Comparison of ENCODE assay signal across 8 mouse cellular contexts in the genomic region with DNA sequence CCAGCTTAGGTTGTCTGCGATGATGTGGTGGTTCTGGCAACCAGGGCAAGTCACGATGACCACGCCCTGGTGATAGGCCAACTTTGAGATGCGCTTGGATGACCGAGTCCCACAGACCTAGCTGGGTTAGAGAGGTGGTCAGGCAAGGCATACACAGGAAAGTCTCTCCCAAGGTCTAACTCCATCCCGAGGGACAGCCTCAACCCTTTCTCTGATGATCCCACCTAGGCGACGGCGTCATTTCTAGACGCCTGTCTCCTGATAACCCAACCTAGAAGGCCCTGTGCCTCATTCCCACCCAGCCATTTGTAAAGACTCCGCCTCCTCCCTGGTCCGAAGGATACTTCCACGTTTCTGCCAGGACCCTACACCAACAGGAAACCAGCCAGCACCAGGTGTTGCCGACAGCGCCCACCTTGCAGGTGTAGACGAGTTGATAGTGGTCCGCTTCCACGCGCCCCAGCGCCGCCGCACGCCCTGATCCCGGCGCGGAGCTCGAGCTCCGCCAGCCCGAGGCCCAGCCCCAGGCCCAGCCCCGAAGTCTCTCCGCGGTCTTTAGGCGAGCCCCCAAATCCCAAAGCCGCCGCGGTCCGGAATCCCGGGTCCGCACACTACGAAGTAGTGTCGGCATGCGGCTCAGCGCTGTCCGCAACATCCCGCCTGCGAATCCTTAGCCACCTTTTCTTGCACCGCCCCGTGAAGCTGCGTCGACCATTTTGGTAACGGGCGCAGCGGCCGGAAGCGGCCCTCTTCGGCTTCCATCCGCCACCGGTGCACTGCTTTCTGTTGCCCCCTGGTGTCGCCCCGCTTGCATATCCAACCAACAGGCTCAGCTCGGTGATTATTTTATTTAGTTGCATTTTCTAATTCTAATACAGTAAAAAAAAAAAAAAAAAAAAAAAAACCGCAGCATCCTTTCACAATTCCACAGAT. TPM values are rescaled to one million over a fixed set of nuclear protein-coding genes. Genes with fewer than 3 reads are reported as not detected.
DNase-seq lines count a peak whose midpoint lies in the region; ATAC-seq and TF ChIP-seq lines count a peak whose summit lies in the region.

A gene (minus strand): TSS at position 753 of the 933 bp plus-strand sequence.

- peaks cover 0 to 10% of the 10 kb centered on the region in 2 experiments; a peak in 2 of 4 replicates for H3K4me1 ChIP-seq in ES-E14 (ENCODE audit: control insufficient read depth in 2 of 2, insufficient read depth in 2 of 2, low read length in 2 of 2, poor library complexity in 1 of 2)
- peaks cover 20% of the 10 kb centered on the region for H3K4me1 ChIP-seq in forebrain, embryonic 16.5 days (replicated peaks; ENCODE audit: control insufficient read depth, insufficient read depth, low read length)
- H3K4me1 ChIP-seq in lung, embryonic 14.5 days (ENCODE audit: insufficient read depth): peaks cover 14% of the 10 kb centered on the region; the same call in 1 of the 2 replicates
- H3K4me1 ChIP-seq in olfactory bulb, adult 2 months (ENCODE audit: control insufficient read depth, insufficient read depth, low read length): peaks cover 70% of the 10 kb centered on the region
- peaks cover 31% of the 10 kb centered on the region for H3K4me1 ChIP-seq in thymus, adult 2 months (replicated peaks; ENCODE audit: control insufficient read depth, insufficient read depth, low read length)

- peak; percentile 84 for TF ChIP-seq CTCF in layer of hippocampus, adult 2 months (conservative IDR thresholded peaks at IDR 0.05)
- peak; percentile 80 for TF ChIP-seq CTCF in lung, embryonic 14.5 days (IDR thresholded peaks at IDR 0.05; ENCODE audit: low read depth)
- peak; percentile 50; the same call in 1 of the 2 replicates for TF ChIP-seq CTCF in olfactory bulb, adult 2 months (IDR thresholded peaks at IDR 0.05; ENCODE audit: insufficient read depth, low read depth, low read length)
- TF ChIP-seq CTCF in thymus, adult 2 months (IDR thresholded peaks at IDR 0.05; ENCODE audit: borderline replicate concordance, control insufficient read depth, extremely low read depth, insufficient read depth, low read length, poor library complexity): no peak

- peak within 1 kb of the TSS; percentile 89 for H3K9ac ChIP-seq in ES-E14 (ENCODE audit: insufficient read depth, low read depth, low read length, poor library complexity, severe bottlenecking)
- H3K9ac ChIP-seq in forebrain, embryonic 16.5 days (replicated peaks; ENCODE audit: low read depth, low read length): peak within 1 kb of the TSS; percentile 96
- peak within 1 kb of the TSS; percentile 94 for H3K9ac ChIP-seq in lung, embryonic 14.5 days

- H3K4me2 ChIP-seq in forebrain, embryonic 16.5 days (ENCODE audit: low read length): peak within 1 kb of the TSS; percentile 93
- H3K4me2 ChIP-seq in lung, embryonic 14.5 days: peak within 1 kb of the TSS; percentile 98

- no peaks in the 10 kb centered on the region for H3K9me3 ChIP-seq in ES-E14 (ENCODE audit: control insufficient read depth, insufficient read depth, low read depth, low read length)
- no peaks in the 10 kb centered on the region for H3K9me3 ChIP-seq in forebrain, embryonic 16.5 days (ENCODE audit: control insufficient read depth, low read length)
- H3K9me3 ChIP-seq in lung, embryonic 14.5 days (ENCODE audit: low read depth, low read length): no peaks in the 10 kb centered on the region

- peaks cover 2% of the 10 kb centered on the region; the same call in 1 of the 2 replicates for H3K36me3 ChIP-seq in ES-E14 (ENCODE audit: control insufficient read depth, insufficient read depth, low read length, poor library complexity, severe bottlenecking)
- peaks cover 5% of the 10 kb centered on the region for H3K36me3 ChIP-seq in forebrain, embryonic 16.5 days (ENCODE audit: control insufficient read depth, insufficient read depth)
- H3K36me3 ChIP-seq in lung, embryonic 14.5 days (ENCODE audit: insufficient read depth): peaks cover 38% of the 10 kb centered on the region
- no peaks in the 10 kb centered on the region for H3K36me3 ChIP-seq in thymus, adult 2 months (ENCODE audit: control insufficient read depth, insufficient read depth, low read length)

- peak; percentile 87 for ATAC-seq in forebrain, embryonic 16.5 days
- ATAC-seq in lung, embryonic 14.5 days (ENCODE audit: insufficient read depth): peak; percentile 74

- H3K27ac ChIP-seq in ES-E14 (ENCODE audit: insufficient read depth, low read depth, low read length, poor library complexity, severe bottlenecking): peak within 1 kb of the TSS; percentile 61
- H3K27ac ChIP-seq in forebrain, embryonic 16.5 days (ENCODE audit: low read length): peak within 1 kb of the TSS; percentile 87
- peak within 1 kb of the TSS; percentile 92 for H3K27ac ChIP-seq in layer of hippocampus, adult 2 months
- peak within 1 kb of the TSS; percentile 91 for H3K27ac ChIP-seq in lung, embryonic 14.5 days (ENCODE audit: low read depth)
- H3K27ac ChIP-seq in olfactory bulb, adult 2 months (ENCODE audit: insufficient read depth, low read depth, low read length): peak within 1 kb of the TSS; percentile 99
- H3K27ac ChIP-seq in thymus, adult 2 months (ENCODE audit: control insufficient read depth, insufficient read depth, low read length): peak within 1 kb of the TSS; percentile 84

- 2% methylated on average over 62 of the region's 62 CpGs for WGBS in forebrain, embryonic 16.5 days
- 2% methylated on average over 62 of the region's 62 CpGs for WGBS in lung, embryonic 14.5 days
- WGBS in olfactory bulb, adult 2 months: under 1% methylated on average over 62 of the region's 62 CpGs
- WGBS in thymus, adult 2 months: 1% methylated on average over 62 of the region's 62 CpGs

- DNase-seq in ES-E14 (ENCODE audit: low read depth, low spot score): peak; percentile 81
- peak; percentile 92 for DNase-seq in cerebellum, adult 11-12 months
- DNase-seq in heart, postnatal 36 days: peak; percentile 94 to 97
- peak; percentile 92 to 96 for DNase-seq in layer of hippocampus, adult 2 months (ENCODE audit: low spot score in 2 of 2)
- DNase-seq in lung, embryonic 14.5 days: peak; percentile 97
- peak; percentile 95 for DNase-seq in thymus, adult 2 months

- TF ChIP-seq POLR2A in olfactory bulb, adult 2 months (IDR thresholded peaks at IDR 0.05; ENCODE audit: insufficient read depth, low read depth, low read length): peak; percentile 32; the same call in 1 of the 2 replicates
- no peak for TF ChIP-seq POLR2A in thymus, adult 2 months (IDR thresholded peaks at IDR 0.05; ENCODE audit: control insufficient read depth, extremely low read depth, insufficient read depth, low read length, poor library complexity)

- H3K27me3 ChIP-seq in forebrain, embryonic 16.5 days (replicated peaks; ENCODE audit: control insufficient read depth, insufficient read depth, low read length): no peaks in the 10 kb centered on the region
- no peaks in the 10 kb centered on the region for H3K27me3 ChIP-seq in lung, embryonic 14.5 days (ENCODE audit: insufficient read depth, low read length)
- no peaks in the 10 kb centered on the region for H3K27me3 ChIP-seq in thymus, adult 2 months (ENCODE audit: control insufficient read depth, insufficient read depth, low read length)

- intact Hi-C loops in heart, postnatal 36 days (cut with DNase I): loop anchor here (1.0 to 5.0 kb wide), 3 partner anchors 26 to 51 kb away; a partner anchor contains a TSS

- peak within 1 kb of the TSS; percentile 89 for H3K4me3 ChIP-seq in ES-E14 (ENCODE audit: insufficient read depth in 1 of 2, low read depth in 1 of 2, low read length in 2 of 2, poor library complexity in 1 of 2, severe bottlenecking in 1 of 2)
- H3K4me3 ChIP-seq in forebrain, embryonic 16.5 days (replicated peaks; ENCODE audit: low read length): peak within 1 kb of the TSS; percentile 89
- H3K4me3 ChIP-seq in layer of hippocampus, adult 2 months: peak within 1 kb of the TSS; percentile 75
- H3K4me3 ChIP-seq in lung, embryonic 14.5 days (ENCODE audit: low read depth, low read length): peak within 1 kb of the TSS; percentile 80
- H3K4me3 ChIP-seq in olfactory bulb, adult 2 months (ENCODE audit: insufficient read depth, low read depth, low read length): peak within 1 kb of the TSS; percentile 91
- peak within 1 kb of the TSS; percentile 93 for H3K4me3 ChIP-seq in thymus, adult 2 months (ENCODE audit: control insufficient read depth, insufficient read depth, low read length)

- in situ Hi-C loops in ES-E14 (cut with MboI; ENCODE audit: low sequenced_read_pairs in 2 of 2, unreplicated experiment in 2 of 2): no loop called here

TF ChIP-seq in ES-E14, 5 proteins besides CTCF, POLR2A, EP300 and RAD21:
- peak; percentile 7; the same call in 1 of the 2 replicates for TF ChIP-seq ZC3H11A (IDR thresholded peaks at IDR 0.05; ENCODE audit: borderline replicate concordance, low read depth, low read length)
- TF ChIP-seq CHD2 (IDR thresholded peaks at IDR 0.05; ENCODE audit: low read depth, low read length): no peak
- no peak for TF ChIP-seq ZNF384 (IDR thresholded peaks at IDR 0.05; ENCODE audit: low read depth, low read length)
- no peak for TF ChIP-seq MAFK (IDR thresholded peaks at IDR 0.05; ENCODE audit: insufficient read depth, low read depth, low read length)
- peak; percentile 93 for TF ChIP-seq HCFC1 (IDR thresholded peaks at IDR 0.05; ENCODE audit: borderline replicate concordance, insufficient read depth, low read length)
TF ChIP-seq in ES-E14: peak in this region for 2.

RNA-seq across cellular contexts. Expression of the gene that starts here (rescaled TPM):
- 6.8 and 8.0 TPM in 2 replicates for total RNA-seq in ES-E14 (2012; rRNA removed)
- polyA plus RNA-seq in forebrain, embryonic 16.5 days (2015; fragmentation: Nextera tagmentation; extraction: Ambion mirVana): 30.4 and 32.5 TPM in 2 replicates
- total RNA-seq in heart, postnatal 36 days (2021): 10 to 100 TPM; 21.1 to 21.4 TPM
- 10 to 100 TPM; 26.5 to 27.2 TPM for total RNA-seq in layer of hippocampus, adult 2 months (2021)
- polyA plus RNA-seq in lung, embryonic 14.5 days (2014; fragmentation: Nextera tagmentation; extraction: Ambion mirVana): 29.1 and 32.1 TPM in 2 replicates
- not detected in 2 replicates for polyA plus RNA-seq in olfactory bulb, adult 2 months (2012; ENCODE audit: insufficient read depth, insufficient read length, low replicate concordance, missing spikeins)
- polyA plus RNA-seq in thymus, adult 2 months (2012; rRNA removed): 31.5 and 32.0 TPM in 2 replicates

Comparison
In these comparisons a context has a peak if more than half of its experiments do, and no peak if none do; other contexts are left out.
1. Peak in every context shown above with its lines: DNase-seq, ATAC-seq, H3K4me3 ChIP-seq and H3K27ac ChIP-seq.
2. RNA of the gene that starts here (polyA plus RNA-seq): 30.4 to 32.5 TPM in forebrain, embryonic 16.5 days, 29.1 to 32.1 TPM in lung, embryonic 14.5 days and 31.5 to 32.0 TPM in thymus, adult 2 months; not detected in olfactory bulb, adult 2 months; every median in the first group is over 10 times any median in the second.